Mouse (Mus musculus): ENCODE data around the gene Itih4. TPM values are rescaled to one million over a fixed set of nuclear protein-coding genes. Genes with fewer than 3 reads are reported as not detected.

The Itih4 gene
- total RNA-seq, 2 experiments from 2014 or later, result 2.8 to 15.2 TPM

GRCm38 (mm10) chr14:30878958-30879571, 7.2 kb upstream of the Itih4 start, which contains the start of gene Mustn1:
TSS of gene Mustn1 (plus strand) at chr14:30879200.
- no peak for DNase-seq (ENCODE audit: low spot score in 2 of 2)

GRCm38 (mm10) chr14:30879794-30880193, 6.5 kb upstream of the Itih4 start:
- DNase-seq (ENCODE audit: low spot score in 2 of 2), result no peak

- no peak for DNase-seq (ENCODE audit: low spot score in 2 of 2)
Observed at GRCm38 (mm10) chr14:30880251-30880650, 6.0 kb upstream of the Itih4 start.

- DNase-seq (ENCODE audit: low spot score in 2 of 2), result peak; percentile 36 to 57
Observed at GRCm38 (mm10) chr14:30880811-30881717, 5.2 kb upstream of the Itih4 start.

- DNase-seq (ENCODE audit: low spot score in 2 of 2), result no peak
Observed at GRCm38 (mm10) chr14:30881718-30882108, 4.6 kb upstream of the Itih4 start.

- no peak for DNase-seq (ENCODE audit: low spot score in 2 of 2)
Observed at GRCm38 (mm10) chr14:30885298-30885697, 978 bp upstream of the Itih4 start.

GRCm38 (mm10) chr14:30888271-30888732, 2.0 kb downstream of the Itih4 start:
- DNase-seq (ENCODE audit: low spot score in 2 of 2), result peak in 1 of 2 experiments; percentile 31

GRCm38 (mm10) chr14:30899972-30900371, 13.7 kb downstream of the Itih4 start:
- no peak for DNase-seq (ENCODE audit: low spot score in 2 of 2)

- DNase-seq (ENCODE audit: low spot score in 2 of 2), result no peak
Observed at GRCm38 (mm10) chr14:30902628-30903027, 16.4 kb downstream of the Itih4 start.

GRCm38 (mm10) chr14:30903036-30903435, 16.8 kb downstream of the Itih4 start:
- DNase-seq (ENCODE audit: low spot score in 2 of 2), result no peak

- DNase-seq (ENCODE audit: low spot score in 2 of 2), result no peak
Observed at GRCm38 (mm10) chr14:30904307-30904706, 18.0 kb downstream of the Itih4 start.

GRCm38 (mm10) chr14:30906001-30906400, 19.7 kb downstream of the Itih4 start:
- DNase-seq (ENCODE audit: low spot score in 2 of 2), result no peak

- DNase-seq (ENCODE audit: low spot score in 2 of 2), result no peak
Observed at GRCm38 (mm10) chr14:30907814-30908265, 21.6 kb downstream of the Itih4 start.

- DNase-seq (ENCODE audit: low spot score in 2 of 2), result no peak
Observed at GRCm38 (mm10) chr14:30911141-30911540, 24.9 kb downstream of the Itih4 start.

GRCm38 (mm10) chr14:30912641-30913040, 26.4 kb downstream of the Itih4 start:
- DNase-seq (ENCODE audit: low spot score in 2 of 2), result no peak

GRCm38 (mm10) chr14:30913404-30913803, 27.1 kb downstream of the Itih4 start:
- DNase-seq (ENCODE audit: low spot score in 2 of 2), result no peak

GRCm38 (mm10) chr14:30916516-30916915, 30.2 kb downstream of the Itih4 start:
- no peak for DNase-seq (ENCODE audit: low spot score in 2 of 2)

GRCm38 (mm10) chr14:30922053-30922670, 35.9 kb downstream of the Itih4 start:
- DNase-seq (ENCODE audit: low spot score in 2 of 2), result no peak

- DNase-seq (ENCODE audit: low spot score in 2 of 2), result no peak
Observed at GRCm38 (mm10) chr14:30923375-30924105, 37.3 kb downstream of the Itih4 start, which contains the start of gene Itih3. TSS of gene Itih3 (minus strand) at chr14:30923760.

- DNase-seq (ENCODE audit: low spot score in 2 of 2), result no peak
Observed at GRCm38 (mm10) chr14:30925492-30925891, 39.2 kb downstream of the Itih4 start.

GRCm38 (mm10) chr14:30930386-30930785, 44.1 kb downstream of the Itih4 start:
- DNase-seq (ENCODE audit: low spot score in 2 of 2), result peak in 1 of 2 experiments; percentile 27
